Mouse (Mus musculus): Measurements from ENCODE around the gene Spaca1. TPM values are rescaled to one million over a fixed set of nuclear protein-coding genes. Genes with fewer than 3 reads are reported as not detected.

The Spaca1 gene
- polyA plus RNA-seq, 1 experiment from 2014 or later: 0.92 TPM

DNA sequence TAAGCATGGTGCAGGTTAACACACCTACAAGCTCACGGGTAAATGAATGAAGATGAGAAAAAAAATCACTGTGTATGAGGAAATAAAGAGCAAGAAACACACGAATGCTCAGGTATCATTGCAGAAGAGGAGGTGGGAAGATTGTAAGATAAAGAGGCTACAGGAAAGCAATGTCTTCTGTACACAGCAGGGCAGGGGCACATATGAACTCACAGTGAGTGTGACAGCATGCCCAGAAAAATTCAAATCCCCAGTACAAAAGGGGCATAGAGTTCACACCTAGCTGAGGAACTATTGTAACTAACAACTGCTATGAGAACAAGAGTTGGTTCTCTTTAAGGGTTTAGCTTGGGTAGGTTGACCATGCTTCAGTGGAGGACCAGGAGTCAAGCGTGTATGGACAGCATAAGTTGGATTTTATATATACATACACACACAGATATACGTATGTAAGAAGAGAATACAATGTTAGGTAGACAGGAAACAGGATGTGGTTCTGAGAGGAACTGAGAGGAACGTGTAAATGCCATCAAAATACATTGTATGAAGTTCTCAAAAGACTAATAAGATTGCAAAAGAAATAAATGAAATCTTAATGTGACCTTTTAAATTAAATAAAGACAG lies 61.4 kb downstream of the Spaca1 start:
- no peaks in the 10 kb centered on the region for H3K9me3 ChIP-seq (ENCODE audit: control insufficient read depth, low read length)
- ATAC-seq (ENCODE audit: low FRiP score): no peak
- no peaks in the 10 kb centered on the region for H3K4me1 ChIP-seq (replicated peaks; ENCODE audit: control insufficient read depth, insufficient read depth, low read length)
- H3K27ac ChIP-seq: no peak overlapping the region
- no peaks in the 10 kb centered on the region for H3K27me3 ChIP-seq (ENCODE audit: control insufficient read depth, insufficient read depth, low read length)
- H3K4me2 ChIP-seq (replicated peaks): no peak overlapping the region
- WGBS: 89% methylated on average over 5 of the region's 5 CpGs
- no peak overlapping the region for H3K9ac ChIP-seq
- H3K4me3 ChIP-seq (replicated peaks; ENCODE audit: low read length): no peak overlapping the region
- DNase-seq (ENCODE audit: low spot score): no peak
- H3K36me3 ChIP-seq (replicated peaks; ENCODE audit: control insufficient read depth, insufficient read depth): no peaks in the 10 kb centered on the region

Other genes starting within 250 kb of the Spaca1 start
- gene Cnr1, start 125.6 kb downstream of the Spaca1 start, polyA plus RNA-seq (2014; fragmentation: Nextera tagmentation; extraction: Ambion mirVana): 86.3 and 90.6 TPM in 2 replicates

Measured in hindbrain, embryonic 14.5 days (tissue).